Mouse (Mus musculus) forelimb bud, embryonic 11.5 days (tissue): ENCODE data around the gene Rab11b.

Source experiments
- DNase-seq: peaks from one replicate; pipeline ENCODE4 v3.0.0-alpha.2; 2012; ENCODE audit warnings: low read depth, low spot score

Gene Rab11b

GRCm38 (mm10) chr17:33717982-33718381, 42.3 kb downstream of the Rab11b start:
- DNase-seq: no peak

- no peak for DNase-seq
These were observed 43.1 kb downstream of the Rab11b start for GRCm38 (mm10) chr17:33717246-33717645.

- DNase-seq: no peak
These were observed 45.6 kb downstream of the Rab11b start for GRCm38 (mm10) chr17:33714779-33715178.

- DNase-seq: no peak
These were observed 47.1 kb downstream of the Rab11b start for GRCm38 (mm10) chr17:33713271-33713670.

- DNase-seq: no peak
These were observed 50.5 kb downstream of the Rab11b start for GRCm38 (mm10) chr17:33709834-33710233.

GRCm38 (mm10) chr17:33703091-33703490, 57.2 kb downstream of the Rab11b start:
- no peak for DNase-seq

- DNase-seq: no peak
These were observed 58.2 kb downstream of the Rab11b start for GRCm38 (mm10) chr17:33702178-33702577.

- no peak for DNase-seq
These were observed 64.9 kb downstream of the Rab11b start for GRCm38 (mm10) chr17:33695471-33695870.
